Mouse (Mus musculus) T-helper 2 cell (primary cell): ENCODE measurements around the gene Pkn1.

ENCODE experiments used
- in situ Hi-C: fragments of 300-600 bp; cut with MboI, MseI; formaldehyde crosslinking; loops from one replicate; pipeline ENCODE4 v1.15.1; 2025; ENCODE audit warnings: high pct_unique_total_duplicates

Pkn1 gene

DNA sequence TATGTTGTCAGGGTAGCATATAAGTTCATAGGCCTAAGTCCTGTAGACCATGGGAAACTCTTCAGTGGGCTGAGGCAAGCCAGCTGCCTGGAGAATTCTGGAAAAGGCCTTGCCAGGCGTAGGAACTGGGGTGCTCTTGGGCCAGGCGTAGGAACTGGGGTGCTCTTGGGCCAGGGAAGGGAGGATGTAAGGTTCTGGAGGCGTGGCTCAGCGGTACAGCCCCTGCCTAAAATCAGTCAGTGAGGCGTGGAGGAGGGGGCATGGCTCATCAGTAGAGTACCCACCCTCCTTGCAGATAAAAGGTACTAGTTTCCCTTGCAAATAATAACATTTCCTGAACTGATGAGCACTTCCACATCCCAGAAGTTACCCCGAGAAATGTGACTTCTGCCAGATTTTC, 44.3 kb downstream of the Pkn1 start:
- in situ Hi-C loops: no loop called here

DNA sequence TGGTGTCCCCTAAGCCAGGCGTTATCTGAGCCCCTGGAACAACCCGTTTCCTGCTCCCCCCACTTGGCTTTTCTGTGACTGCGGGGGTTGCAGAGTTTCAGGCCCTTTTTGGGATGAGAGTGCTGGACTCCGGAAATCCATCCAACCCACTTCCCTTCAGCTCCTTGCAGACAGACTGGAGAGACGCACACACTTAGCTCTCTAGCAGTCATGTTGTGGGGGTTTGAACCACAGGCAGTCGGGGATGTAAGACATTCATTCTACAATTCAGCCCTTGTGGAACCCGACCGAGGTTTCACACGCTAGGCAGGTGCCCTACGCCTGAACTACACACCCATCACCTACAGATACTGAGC, 45.3 kb downstream of the Pkn1 start:
- in situ Hi-C loops: no loop called here

GRCm38 (mm10) chr8:83652744-83653661, 46.0 kb downstream of the Pkn1 start:
- in situ Hi-C loops: no loop called here

- in situ Hi-C loops: no loop called here
These were observed 46.8 kb downstream of the Pkn1 start, which contains the start of gene Gipc1 for GRCm38 (mm10) chr8:83652030-83652743. TSS of gene Gipc1 (plus strand) at chr8:83652677.

DNA sequence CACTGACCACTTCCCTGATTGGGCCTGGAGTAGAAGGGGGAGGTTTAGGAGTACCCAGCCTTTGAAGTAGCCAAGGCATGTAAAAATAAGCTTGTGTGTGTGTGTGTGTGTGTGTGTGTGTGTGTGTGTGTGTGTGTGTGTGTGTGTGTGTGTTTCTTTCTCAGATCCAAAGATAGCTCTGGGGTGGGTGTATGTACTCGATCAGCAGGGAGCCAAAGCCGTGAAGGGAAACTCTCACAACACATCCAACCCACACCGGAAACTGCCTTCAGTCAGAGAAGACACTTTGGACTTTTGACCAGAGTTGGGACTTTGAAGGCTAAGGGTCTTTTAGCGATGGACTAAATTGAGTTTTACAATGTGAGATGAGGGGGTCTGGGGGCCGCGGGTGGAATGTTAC, 49.3 kb downstream of the Pkn1 start:
- in situ Hi-C loops: no loop called here

DNA sequence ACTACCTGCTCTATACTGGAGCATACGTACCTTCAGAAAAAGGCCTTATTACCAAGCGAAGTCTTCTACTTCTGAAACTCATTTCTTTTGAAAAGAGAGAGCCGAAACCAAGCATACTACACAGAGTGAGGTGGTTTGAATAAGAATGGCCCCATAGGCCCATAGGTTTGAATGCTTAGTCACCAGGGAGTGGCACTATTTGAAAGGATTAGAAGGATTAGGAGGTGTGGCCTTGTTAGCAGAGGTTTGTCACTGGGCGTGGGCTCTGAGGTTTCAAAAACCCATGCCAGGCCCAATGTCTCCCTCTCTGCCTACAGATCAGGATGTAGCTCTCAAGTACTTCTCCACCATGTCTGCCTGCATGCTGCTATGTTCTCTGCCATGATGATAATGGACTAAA, 50.9 kb downstream of the Pkn1 start:
- in situ Hi-C loops: no loop called here

- in situ Hi-C loops: no loop called here
These were observed 51.5 kb downstream of the Pkn1 start for GRCm38 (mm10) chr8:83647511-83647910.

DNA sequence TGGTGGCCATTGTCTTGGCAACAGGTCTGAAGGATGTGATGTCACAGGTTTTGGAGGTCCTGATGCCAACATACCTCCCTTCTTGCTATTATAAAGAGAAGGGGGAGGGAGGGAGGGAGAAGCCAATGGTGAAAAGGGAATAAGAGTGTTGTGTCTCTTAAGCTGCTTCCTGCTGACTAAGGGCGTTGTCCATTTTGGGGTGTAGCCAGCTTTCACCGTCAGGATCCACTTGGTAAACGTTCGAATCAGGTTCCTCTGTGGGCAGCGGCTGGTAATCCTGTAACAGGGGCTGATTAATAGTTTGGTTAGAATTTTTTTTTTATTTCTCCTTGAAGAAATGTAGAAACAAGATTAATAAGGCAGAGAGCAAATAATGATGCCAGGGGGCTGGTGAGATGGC, 59.3 kb downstream of the Pkn1 start:
- in situ Hi-C loops: no loop called here

- in situ Hi-C loops: no loop called here
These were observed 60.1 kb downstream of the Pkn1 start for GRCm38 (mm10) chr8:83638856-83639255.

GRCm38 (mm10) chr8:83632083-83632707, 66.8 kb downstream of the Pkn1 start:
- in situ Hi-C loops: no loop called here

- in situ Hi-C loops: no loop called here
These were observed 73.2 kb downstream of the Pkn1 start for GRCm38 (mm10) chr8:83625676-83626299.

DNA sequence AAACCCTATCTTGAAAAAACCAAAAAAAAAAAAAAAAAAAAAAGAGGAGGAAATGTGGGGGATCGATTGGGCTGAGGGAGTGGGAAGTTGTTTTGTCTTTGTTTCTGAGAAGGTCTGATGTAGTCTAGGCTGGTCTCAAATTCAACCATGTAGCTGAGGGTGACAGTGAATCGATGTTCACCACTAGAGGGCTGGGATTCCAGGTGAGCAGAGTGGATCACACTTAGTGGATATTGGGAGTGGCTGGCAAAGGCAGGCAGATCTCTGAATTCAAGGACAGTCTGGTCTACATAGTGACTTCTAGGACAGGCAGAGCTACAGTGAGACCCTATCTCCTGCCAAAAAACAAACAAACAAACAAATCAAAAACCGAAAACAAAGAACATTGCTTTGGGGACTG, 74.2 kb downstream of the Pkn1 start:
- in situ Hi-C loops: no loop called here

- in situ Hi-C loops: no loop called here
These were observed 75.4 kb downstream of the Pkn1 start for GRCm38 (mm10) chr8:83623549-83623948.

GRCm38 (mm10) chr8:83622389-83622989, 76.5 kb downstream of the Pkn1 start:
- in situ Hi-C loops: no loop called here

GRCm38 (mm10) chr8:83621691-83622388, 77.1 kb downstream of the Pkn1 start:
- in situ Hi-C loops: no loop called here

DNA sequence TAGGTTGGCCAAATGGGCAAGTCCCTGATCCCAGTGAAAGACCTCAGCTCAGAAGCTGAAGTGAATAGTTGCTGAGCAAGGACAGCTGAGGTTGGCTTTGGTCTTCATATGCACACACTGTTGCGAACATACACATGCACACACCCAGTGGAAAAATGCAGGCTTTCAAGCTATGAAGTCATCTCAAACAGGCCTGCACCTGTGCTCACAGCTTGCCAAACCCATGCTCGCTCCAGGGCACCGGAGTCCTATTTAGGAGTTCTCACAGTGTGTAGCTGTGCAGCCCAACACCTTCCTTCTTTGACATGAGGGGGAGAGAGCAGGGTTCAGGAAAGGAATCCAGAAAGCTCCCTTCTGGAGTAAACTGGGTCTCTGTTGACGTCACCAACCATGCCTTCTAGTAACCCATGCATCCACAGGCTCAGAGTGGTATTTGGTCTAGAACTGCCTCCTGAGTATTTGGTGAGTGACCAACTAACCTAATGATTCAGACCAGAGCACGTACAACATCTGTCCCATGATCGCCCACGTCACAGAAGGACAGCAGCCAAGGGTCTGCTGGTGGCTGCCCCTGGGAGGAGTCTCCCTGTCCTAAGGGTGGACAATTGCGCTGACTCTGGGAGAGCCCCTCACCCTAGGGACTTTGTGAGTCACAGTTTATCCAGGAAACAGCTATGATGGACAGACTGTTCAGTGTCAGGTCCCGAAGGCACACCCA, 79.3 kb downstream of the Pkn1 start:
- in situ Hi-C loops: no loop called here

- in situ Hi-C loops: no loop called here
These were observed 80.4 kb downstream of the Pkn1 start for GRCm38 (mm10) chr8:83618566-83618965.

- in situ Hi-C loops: no loop called here
These were observed 81.9 kb downstream of the Pkn1 start for GRCm38 (mm10) chr8:83617111-83617510.

GRCm38 (mm10) chr8:83616625-83617024, 82.4 kb downstream of the Pkn1 start:
- in situ Hi-C loops: no loop called here
